Mouse (Mus musculus) bone marrow macrophage, adult 2 months (primary cell): Measurements from ENCODE around the gene Cdcp1.

ENCODE experiments used
- CTCF ChIP-seq: IDR thresholded peaks from 2 replicates; pipeline ENCODE4 v1.5.1; 2012; ENCODE audit warnings: low read depth, mild to moderate bottlenecking, low read length, moderate library complexity
- POLR2A ChIP-seq: IDR thresholded peaks from 2 replicates; pipeline ENCODE4 v1.6.1; 2012; ENCODE audit warnings: mild to moderate bottlenecking, low read depth, low read length, borderline replicate concordance

GRCm38 (mm10) chr9:123237739-123238138 is 21.9 kb upstream of the Cdcp1 start:
- TF ChIP-seq CTCF, result no peak
- TF ChIP-seq POLR2A, result no peak
